Mouse (Mus musculus): ENCODE results near the gene Arhgap27. TPM values are rescaled to one million over a fixed set of nuclear protein-coding genes. Genes with fewer than 3 reads are reported as not detected.

Gene Arhgap27
- polyA plus RNA-seq, 1 experiment from 2014 or later: 18.2 TPM

GRCm38 (mm10) chr11:103370397-103371221 lies 7.1 kb upstream of the Arhgap27 start:
- no peaks in the 10 kb centered on the region for H3K27me3 ChIP-seq (ENCODE audit: control insufficient read depth, insufficient read depth, low read length)
- ATAC-seq (ENCODE audit: low FRiP score, low TSS enrichment) (no peak), DNase-seq (ENCODE audit: low spot score) (no peak)
- TF ChIP-seq CTCF (IDR thresholded peaks at IDR 0.05; ENCODE audit: low read depth) (no peak), EP300 (optimal IDR thresholded peaks at IDR 0.05) (no peak)
- no peak overlapping the region for H3K9ac ChIP-seq (ENCODE audit: low read length)
- H3K36me3 ChIP-seq (ENCODE audit: control insufficient read depth, insufficient read depth, low read length): peaks cover 9% of the 10 kb centered on the region
- no peaks in the 10 kb centered on the region for H3K9me3 ChIP-seq (ENCODE audit: control insufficient read depth, low read length)
- no peak overlapping the region for H3K4me3 ChIP-seq (ENCODE audit: low read depth, low read length)
- H3K27ac ChIP-seq (replicated peaks): no peak overlapping the region
- no peaks in the 10 kb centered on the region for H3K4me1 ChIP-seq (replicated peaks; ENCODE audit: control insufficient read depth, insufficient read depth)
- 83% methylated on average over 9 of the region's 9 CpGs for WGBS
- no peak overlapping the region for H3K4me2 ChIP-seq (replicated peaks; ENCODE audit: low read depth)

GRCm38 (mm10) chr11:103365530-103365929 lies 2.0 kb upstream of the Arhgap27 start:
- Histone ChIP-seq H3K9ac (ENCODE audit: low read length) (no peak overlapping the region), H3K27me3 (ENCODE audit: control insufficient read depth, insufficient read depth, low read length) (no peaks in the 10 kb centered on the region; the same call in 1 of the 2 replicates), H3K4me3 (ENCODE audit: low read depth, low read length) (no peak overlapping the region), H3K27ac (replicated peaks) (no peak overlapping the region), H3K9me3 (ENCODE audit: control insufficient read depth, low read length) (no peaks in the 10 kb centered on the region), H3K4me2 (replicated peaks; ENCODE audit: low read depth) (no peak overlapping the region), H3K4me1 (replicated peaks; ENCODE audit: control insufficient read depth, insufficient read depth) (no peaks in the 10 kb centered on the region), H3K36me3 (ENCODE audit: control insufficient read depth, insufficient read depth, low read length) (0 out of 2 replicates have a peak, but pooled peaks cover 7% of the 10 kb centered on the region)
- no peak for TF ChIP-seq EP300 (optimal IDR thresholded peaks at IDR 0.05)
- TF ChIP-seq CTCF (IDR thresholded peaks at IDR 0.05; ENCODE audit: low read depth): no peak
- ATAC-seq (ENCODE audit: low FRiP score, low TSS enrichment) (no peak), DNase-seq (ENCODE audit: low spot score) (no peak)
- WGBS: 84% methylated on average over 4 of the region's 4 CpGs

- no peaks in the 10 kb centered on the region for H3K9me3 ChIP-seq (ENCODE audit: control insufficient read depth, low read length)
- WGBS: 93% methylated on average over 3 of the region's 3 CpGs
- H3K4me3 ChIP-seq (ENCODE audit: low read depth, low read length): no peak overlapping the region
- H3K27me3 ChIP-seq (ENCODE audit: control insufficient read depth, insufficient read depth, low read length): no peaks in the 10 kb centered on the region; the same call in 1 of the 2 replicates
- no peak for TF ChIP-seq CTCF (IDR thresholded peaks at IDR 0.05; ENCODE audit: low read depth)
- TF ChIP-seq EP300 (optimal IDR thresholded peaks at IDR 0.05): no peak
- H3K4me2 ChIP-seq (replicated peaks; ENCODE audit: low read depth): no peak overlapping the region
- no peak for ATAC-seq (ENCODE audit: low FRiP score, low TSS enrichment)
- H3K36me3 ChIP-seq (ENCODE audit: control insufficient read depth, insufficient read depth, low read length): 0 out of 2 replicates have a peak, but pooled peaks cover 7% of the 10 kb centered on the region
- H3K4me1 ChIP-seq (replicated peaks; ENCODE audit: control insufficient read depth, insufficient read depth): no peaks in the 10 kb centered on the region
- 0 out of 2 replicates have a peak overlapping the region, but pooled peaks have one; percentile 19 for H3K27ac ChIP-seq (replicated peaks)
- H3K9ac ChIP-seq (ENCODE audit: low read length): no peak overlapping the region
- no peak for DNase-seq (ENCODE audit: low spot score)
These were observed 1.5 kb upstream of the Arhgap27 start for GRCm38 (mm10) chr11:103365022-103365421.

- no peaks in the 10 kb centered on the region; the same call in 1 of the 2 replicates for H3K27me3 ChIP-seq (ENCODE audit: control insufficient read depth, insufficient read depth, low read length)
- H3K4me1 ChIP-seq (replicated peaks; ENCODE audit: control insufficient read depth, insufficient read depth): 0 out of 2 replicates have a peak, but pooled peaks cover 1% of the 10 kb centered on the region
- no peak overlapping the region for H3K9ac ChIP-seq (ENCODE audit: low read length)
- DNase-seq (ENCODE audit: low spot score) (no peak), ATAC-seq (ENCODE audit: low FRiP score, low TSS enrichment) (no peak)
- 61% methylated on average over 5 of the region's 5 CpGs for WGBS
- H3K4me3 ChIP-seq (ENCODE audit: low read depth, low read length): no peak overlapping the region
- 0 out of 2 replicates have a peak, but pooled peaks cover 5% of the 10 kb centered on the region for H3K36me3 ChIP-seq (ENCODE audit: control insufficient read depth, insufficient read depth, low read length)
- H3K9me3 ChIP-seq (ENCODE audit: control insufficient read depth, low read length): no peaks in the 10 kb centered on the region
- no peak overlapping the region for H3K4me2 ChIP-seq (replicated peaks; ENCODE audit: low read depth)
- H3K27ac ChIP-seq (replicated peaks): peak overlapping the region; percentile 19; the same call in 1 of the 2 replicates
- TF ChIP-seq CTCF (IDR thresholded peaks at IDR 0.05; ENCODE audit: low read depth) (no peak), EP300 (optimal IDR thresholded peaks at IDR 0.05) (no peak)
These were observed 843 bp upstream of the Arhgap27 start for GRCm38 (mm10) chr11:103364335-103364734.

- TF ChIP-seq EP300 (optimal IDR thresholded peaks at IDR 0.05) (no peak), CTCF (IDR thresholded peaks at IDR 0.05; ENCODE audit: low read depth) (no peak; the same call in 1 of the 2 replicates)
- DNase-seq (ENCODE audit: low spot score) (peak; percentile 51), ATAC-seq (ENCODE audit: low FRiP score, low TSS enrichment) (peak; percentile 5; the same call in 1 of the 2 replicates)
- H3K27me3 ChIP-seq (ENCODE audit: control insufficient read depth, insufficient read depth, low read length): no peaks in the 10 kb centered on the region; the same call in 1 of the 2 replicates
- WGBS: 2% methylated on average over 33 of the region's 33 CpGs
- H3K27ac ChIP-seq (replicated peaks): peak overlapping the region; percentile 94
- H3K9me3 ChIP-seq (ENCODE audit: control insufficient read depth, low read length): no peaks in the 10 kb centered on the region
- H3K4me3 ChIP-seq (ENCODE audit: low read depth, low read length): peak overlapping the region; percentile 49
- H3K36me3 ChIP-seq (ENCODE audit: control insufficient read depth, insufficient read depth, low read length): 0 out of 2 replicates have a peak, but pooled peaks cover 3% of the 10 kb centered on the region
- peak overlapping the region; percentile 69 for H3K9ac ChIP-seq (ENCODE audit: low read length)
- 0 out of 2 replicates have a peak, but pooled peaks cover 2% of the 10 kb centered on the region for H3K4me1 ChIP-seq (replicated peaks; ENCODE audit: control insufficient read depth, insufficient read depth)
- H3K4me2 ChIP-seq (replicated peaks; ENCODE audit: low read depth): peak overlapping the region; percentile 88
These were observed 841 bp downstream of the Arhgap27 start for GRCm38 (mm10) chr11:103362521-103363181.

Measured in stomach, postnatal 0 days (tissue).